In genomic region chr5:4861141-4861540, GRCm38 (mm10) we compare ENCODE assay signal across 26 mouse cellular contexts.
DNase-seq lines count a peak whose midpoint lies in the region; ATAC-seq and TF ChIP-seq lines count a peak whose summit lies in the region.
"Had no signal": no experiment of that assay in that cellular context is flagged by ENCODE, and none has a peak within 500 bp of the region (broad histone marks: within the 10 kb centered on the region; RNA-seq: fewer than 3 reads in every experiment).

No protein-coding gene starts in this region.

- H3K27ac ChIP-seq in layer of hippocampus, adult 2 months: peak overlapping the region; percentile 24; the same call in 1 of the 2 replicates
- H3K27ac ChIP-seq in midbrain, embryonic 14.5 days (replicated peaks; ENCODE audit: low read depth, low read length): peak overlapping the region; percentile 33
- H3K27ac ChIP-seq in midbrain, embryonic 11.5 days (ENCODE audit: low read depth, low read length): no peak overlapping the region
- peak overlapping the region; percentile 81 for H3K27ac ChIP-seq in forebrain, embryonic 16.5 days (ENCODE audit: low read length)
- H3K27ac ChIP-seq in kidney, embryonic 15.5 days: no peak overlapping the region
- H3K27ac ChIP-seq: hindbrain, embryonic 13.5 days; left cerebral cortex, adult 2 months; limb, embryonic 13.5 days; neural tube, embryonic 13.5 days; stomach, postnatal 0 days had no signal

- no peak overlapping the region for H3K9ac ChIP-seq in midbrain, embryonic 14.5 days (replicated peaks; ENCODE audit: low read length)
- H3K9ac ChIP-seq in midbrain, embryonic 11.5 days (ENCODE audit: low read length): no peak overlapping the region
- no peak overlapping the region for H3K9ac ChIP-seq in forebrain, embryonic 16.5 days (replicated peaks; ENCODE audit: low read depth, low read length)
- no peak overlapping the region for H3K9ac ChIP-seq in kidney, embryonic 15.5 days
- H3K9ac ChIP-seq: hindbrain, embryonic 13.5 days; limb, embryonic 13.5 days; neural tube, embryonic 13.5 days had no signal

- DNase-seq in layer of hippocampus, adult 2 months (ENCODE audit: low spot score in 2 of 2): no peak
- DNase-seq in layer of hippocampus, postnatal 36 days: no peak
- no peak for DNase-seq in midbrain, embryonic 14.5 days
- no peak for DNase-seq in midbrain, embryonic 11.5 days (ENCODE audit: low spot score, missing footprints)
- DNase-seq in urinary bladder, postnatal 36 days (ENCODE audit: low spot score in 2 of 2): no peak
- DNase-seq: adrenal gland, postnatal 25 days; cerebellum, adult 2 months; cerebellum, postnatal 14 days; gastrocnemius, postnatal 14 days; heart, postnatal 36 days; kidney, adult 9 months; kidney, postnatal 14 days; right cerebral cortex, postnatal 4 days; thymus, adult 18-20 months; thymus, postnatal 25 days had no signal

- peaks cover 28% of the 10 kb centered on the region for H3K4me1 ChIP-seq in midbrain, embryonic 14.5 days (ENCODE audit: control insufficient read depth, insufficient read depth, low read length)
- peaks cover 8% of the 10 kb centered on the region for H3K4me1 ChIP-seq in midbrain, embryonic 11.5 days (ENCODE audit: control insufficient read depth, insufficient read depth, low read length)
- peaks cover 24% of the 10 kb centered on the region for H3K4me1 ChIP-seq in forebrain, embryonic 16.5 days (replicated peaks; ENCODE audit: control insufficient read depth, insufficient read depth, low read length)
- peaks cover 8% of the 10 kb centered on the region; the same call in 1 of the 2 replicates for H3K4me1 ChIP-seq in kidney, embryonic 15.5 days

- 91% methylated on average over 2 of the region's 2 CpGs for WGBS in midbrain, embryonic 14.5 days
- WGBS in midbrain, embryonic 11.5 days: 93% methylated on average over 2 of the region's 2 CpGs
- 33% methylated on average over 2 of the region's 2 CpGs for WGBS in forebrain, embryonic 16.5 days
- 67% methylated on average over 2 of the region's 2 CpGs for WGBS in kidney, embryonic 15.5 days

- TF ChIP-seq CTCF in layer of hippocampus, adult 2 months (conservative IDR thresholded peaks at IDR 0.05): no peak

- no peaks in the 10 kb centered on the region for H3K9me3 ChIP-seq in midbrain, embryonic 14.5 days (ENCODE audit: control insufficient read depth, low read length)
- no peaks in the 10 kb centered on the region for H3K9me3 ChIP-seq in midbrain, embryonic 11.5 days (ENCODE audit: control insufficient read depth, low read length)
- no peaks in the 10 kb centered on the region for H3K9me3 ChIP-seq in forebrain, embryonic 16.5 days (ENCODE audit: control insufficient read depth, low read length)
- no peaks in the 10 kb centered on the region for H3K9me3 ChIP-seq in kidney, embryonic 15.5 days (replicated peaks)
- H3K9me3 ChIP-seq: hindbrain, embryonic 13.5 days; limb, embryonic 13.5 days; neural tube, embryonic 13.5 days had no signal

- H3K4me2 ChIP-seq in midbrain, embryonic 14.5 days (ENCODE audit: low read length): no peak overlapping the region
- no peak overlapping the region for H3K4me2 ChIP-seq in midbrain, embryonic 11.5 days
- no peak overlapping the region for H3K4me2 ChIP-seq in forebrain, embryonic 16.5 days (ENCODE audit: low read length)
- H3K4me2 ChIP-seq in kidney, embryonic 15.5 days: no peak overlapping the region
- H3K4me2 ChIP-seq: hindbrain, embryonic 13.5 days; limb, embryonic 13.5 days; liver, embryonic 11.5 days; neural tube, embryonic 13.5 days had no signal

- no peak overlapping the region for H3K4me3 ChIP-seq in layer of hippocampus, adult 2 months
- H3K4me3 ChIP-seq in midbrain, embryonic 14.5 days (replicated peaks; ENCODE audit: low read depth, low read length): no peak overlapping the region
- no peak overlapping the region for H3K4me3 ChIP-seq in midbrain, embryonic 11.5 days (ENCODE audit: low read depth, low read length)
- H3K4me3 ChIP-seq in forebrain, embryonic 16.5 days (replicated peaks; ENCODE audit: low read length): no peak overlapping the region
- H3K4me3 ChIP-seq in kidney, embryonic 15.5 days (replicated peaks): no peak overlapping the region
- H3K4me3 ChIP-seq: erythroblast, embryonic 14.5 days; hindbrain, embryonic 13.5 days; left cerebral cortex, adult 2 months; limb, embryonic 13.5 days; neural tube, embryonic 13.5 days had no signal

- no peaks in the 10 kb centered on the region for H3K36me3 ChIP-seq in midbrain, embryonic 14.5 days (ENCODE audit: control insufficient read depth, insufficient read depth, low read length)
- no peaks in the 10 kb centered on the region for H3K36me3 ChIP-seq in midbrain, embryonic 11.5 days (ENCODE audit: control insufficient read depth, insufficient read depth, low read length)
- H3K36me3 ChIP-seq in forebrain, embryonic 16.5 days (ENCODE audit: control insufficient read depth, insufficient read depth): no peaks in the 10 kb centered on the region
- no peaks in the 10 kb centered on the region for H3K36me3 ChIP-seq in kidney, embryonic 15.5 days
- H3K36me3 ChIP-seq: hindbrain, embryonic 13.5 days; limb, embryonic 13.5 days; neural tube, embryonic 13.5 days had no signal

- H3K27me3 ChIP-seq in midbrain, embryonic 14.5 days (ENCODE audit: control insufficient read depth, insufficient read depth, low read length): no peaks in the 10 kb centered on the region
- no peaks in the 10 kb centered on the region for H3K27me3 ChIP-seq in midbrain, embryonic 11.5 days (ENCODE audit: control insufficient read depth, insufficient read depth, low read length)
- no peaks in the 10 kb centered on the region for H3K27me3 ChIP-seq in forebrain, embryonic 16.5 days (replicated peaks; ENCODE audit: control insufficient read depth, insufficient read depth, low read length)
- no peaks in the 10 kb centered on the region for H3K27me3 ChIP-seq in kidney, embryonic 15.5 days
- H3K27me3 ChIP-seq: limb, embryonic 13.5 days had no signal

- ATAC-seq in midbrain, embryonic 14.5 days (ENCODE audit: low FRiP score, low TSS enrichment): no peak
- no peak for ATAC-seq in midbrain, embryonic 11.5 days (ENCODE audit: low FRiP score)
- ATAC-seq in forebrain, embryonic 16.5 days: peak; percentile 43
- ATAC-seq in kidney, embryonic 15.5 days (replicated peaks; ENCODE audit: low FRiP score): no peak
- ATAC-seq: CD4-positive, CD25-positive, alpha-beta regulatory T cell, adult 4 months; intestine, postnatal 0 days had no signal

Comparison
In these comparisons a context has a peak if more than half of its experiments do, and no peak if none do; other contexts are left out.
1. H3K27ac ChIP-seq: peak in layer of hippocampus, adult 2 months (single experiment), midbrain, embryonic 14.5 days (single experiment) and forebrain, embryonic 16.5 days (single experiment); none in midbrain, embryonic 11.5 days (single experiment) and kidney, embryonic 15.5 days (single experiment).